In genomic region chr6:5255291-5255690, GRCm38 (mm10) we compare ENCODE assay signal across 9 mouse cellular contexts. TPM values are rescaled to one million over a fixed set of nuclear protein-coding genes. Genes with fewer than 3 reads are reported as not detected.
DNase-seq lines count a peak whose midpoint lies in the region; ATAC-seq and TF ChIP-seq lines count a peak whose summit lies in the region.
"Had no signal": no experiment of that assay in that cellular context is flagged by ENCODE, and none has a peak within 500 bp of the region (broad histone marks: within the 10 kb centered on the region; RNA-seq: fewer than 3 reads in every experiment).

No protein-coding gene starts in this region.

- WGBS in kidney, embryonic 15.5 days: 35% methylated on average over 6 of the region's 6 CpGs
- WGBS in bone marrow, adult 2 months: 9% methylated on average over 6 of the region's 6 CpGs
- WGBS in heart, embryonic 13.5 days: 27% methylated on average over 6 of the region's 6 CpGs
- WGBS in liver, embryonic 11.5 days: 40% methylated on average over 6 of the region's 6 CpGs

- H3K9ac ChIP-seq in kidney, embryonic 15.5 days: no peak overlapping the region
- peak overlapping the region; percentile 82 for H3K9ac ChIP-seq in heart, embryonic 13.5 days
- peak overlapping the region; percentile 72 for H3K9ac ChIP-seq in liver, embryonic 11.5 days (ENCODE audit: low read depth, low read length)

- TF ChIP-seq CTCF in bone marrow, adult 2 months (IDR thresholded peaks at IDR 0.05; ENCODE audit: control insufficient read depth, insufficient read depth, low read length): no peak

- no peaks in the 10 kb centered on the region for H3K27me3 ChIP-seq in kidney, embryonic 15.5 days
- H3K27me3 ChIP-seq in heart, embryonic 13.5 days (replicated peaks): no peaks in the 10 kb centered on the region
- H3K27me3 ChIP-seq in liver, embryonic 11.5 days (replicated peaks; ENCODE audit: control insufficient read depth, insufficient read depth, low read length): no peaks in the 10 kb centered on the region

- H3K27ac ChIP-seq in kidney, embryonic 15.5 days: no peak overlapping the region
- H3K27ac ChIP-seq in bone marrow, adult 2 months (ENCODE audit: control insufficient read depth, insufficient read depth, low read depth, low read length, poor library complexity): no peak overlapping the region
- peak overlapping the region; percentile 73; the same call in 1 of the 2 replicates for H3K27ac ChIP-seq in heart, embryonic 13.5 days (replicated peaks)
- no peak overlapping the region for H3K27ac ChIP-seq in liver, embryonic 11.5 days (ENCODE audit: low read depth, low read length)

- DNase-seq in kidney, postnatal 10 days: no peak
- DNase-seq in liver, embryonic 11.5 days (ENCODE audit: low spot score): no peak
- no peak for DNase-seq in embryo, embryonic 10.5 days (ENCODE audit: low spot score)
- no peak for DNase-seq in frontal cortex, postnatal 36 days (ENCODE audit: low spot score in 2 of 2)
- DNase-seq: right cerebral cortex, postnatal 25 days had no signal

- ATAC-seq in kidney, embryonic 15.5 days (replicated peaks; ENCODE audit: low FRiP score): no peak
- no peak for ATAC-seq in heart, embryonic 13.5 days (ENCODE audit: extremely low read depth, insufficient number of reproducible peaks, low FRiP score, low TSS enrichment)
- no peak for ATAC-seq in liver, embryonic 11.5 days (replicated peaks; ENCODE audit: low FRiP score)
- no peak for ATAC-seq in inflammation-experienced regulatory T-cells, adult 6 months

- no peaks in the 10 kb centered on the region for H3K9me3 ChIP-seq in kidney, embryonic 15.5 days (replicated peaks)
- no peaks in the 10 kb centered on the region for H3K9me3 ChIP-seq in heart, embryonic 13.5 days
- H3K9me3 ChIP-seq in liver, embryonic 11.5 days (ENCODE audit: control insufficient read depth, low read length): no peaks in the 10 kb centered on the region

- H3K4me2 ChIP-seq in kidney, embryonic 15.5 days: peak overlapping the region; percentile 69
- H3K4me2 ChIP-seq in heart, embryonic 13.5 days: peak overlapping the region; percentile 75
- H3K4me2 ChIP-seq in liver, embryonic 11.5 days: peak overlapping the region; percentile 84

- peaks cover 8% of the 10 kb centered on the region; the same call in 1 of the 2 replicates for H3K4me1 ChIP-seq in kidney, embryonic 15.5 days
- H3K4me1 ChIP-seq in bone marrow, adult 2 months (ENCODE audit: control insufficient read depth, insufficient read depth, low read length): no peaks in the 10 kb centered on the region; the same call in 1 of the 2 replicates
- peaks cover 20% of the 10 kb centered on the region for H3K4me1 ChIP-seq in heart, embryonic 13.5 days
- H3K4me1 ChIP-seq in liver, embryonic 11.5 days (replicated peaks; ENCODE audit: control insufficient read depth, insufficient read depth, low read length): peaks cover 13% of the 10 kb centered on the region

- TF ChIP-seq POLR2A in bone marrow, adult 2 months (IDR thresholded peaks at IDR 0.05; ENCODE audit: borderline replicate concordance, control insufficient read depth, low read depth, low read length): no peak

- H3K36me3 ChIP-seq in kidney, embryonic 15.5 days: no peaks in the 10 kb centered on the region
- H3K36me3 ChIP-seq in heart, embryonic 13.5 days: peaks cover 6% of the 10 kb centered on the region; the same call in 1 of the 2 replicates
- H3K36me3 ChIP-seq in liver, embryonic 11.5 days (ENCODE audit: control insufficient read depth, insufficient read depth, low read length): no peaks in the 10 kb centered on the region

- peak overlapping the region; percentile 51 for H3K4me3 ChIP-seq in kidney, embryonic 15.5 days (replicated peaks)
- peak overlapping the region; percentile 53 for H3K4me3 ChIP-seq in bone marrow, adult 2 months (replicated peaks; ENCODE audit: control insufficient read depth, low read depth, low read length)
- H3K4me3 ChIP-seq in heart, embryonic 13.5 days: peak overlapping the region; percentile 64
- H3K4me3 ChIP-seq in liver, embryonic 11.5 days (ENCODE audit: low read depth, low read length): peak overlapping the region; percentile 60

RNA-seq across cellular contexts. Expression of gene Pon3, which starts 0.8 kb away (rescaled TPM):
- polyA plus RNA-seq in kidney, embryonic 15.5 days (2015; fragmentation: Nextera tagmentation; extraction: Ambion mirVana): 12.3 and 12.8 TPM in 2 replicates
- 2.8 and 4.2 TPM in 2 replicates for polyA plus RNA-seq in bone marrow, adult 2 months (2011; ENCODE audit: insufficient read depth, insufficient read length, low replicate concordance, missing spikeins)
- polyA plus RNA-seq in heart, embryonic 13.5 days (2015; fragmentation: Nextera tagmentation; extraction: Ambion mirVana): 36.5 and 41.3 TPM in 2 replicates
- polyA plus RNA-seq in liver, embryonic 11.5 days (2014; fragmentation: Nextera tagmentation; extraction: Ambion mirVana): 17.8 and 18.5 TPM in 2 replicates
- 10 to 100 TPM; 22.6 to 46.5 (median 30.5) TPM for polyA plus RNA-seq in inflammation-experienced regulatory T-cells, adult 6 months (2017; shearing (Covaris generic))

RNA-seq across cellular contexts. Expression of gene Pon2, which starts 43.0 kb away (rescaled TPM):
- 35.0 TPM in 2 replicates for polyA plus RNA-seq in kidney, embryonic 15.5 days (2015; fragmentation: Nextera tagmentation; extraction: Ambion mirVana)
- 25.4 and 38.7 TPM in 2 replicates for polyA plus RNA-seq in bone marrow, adult 2 months (2011; ENCODE audit: insufficient read depth, insufficient read length, low replicate concordance, missing spikeins)
- polyA plus RNA-seq in heart, embryonic 13.5 days (2015; fragmentation: Nextera tagmentation; extraction: Ambion mirVana): 37.2 and 41.4 TPM in 2 replicates
- polyA plus RNA-seq in liver, embryonic 11.5 days (2014; fragmentation: Nextera tagmentation; extraction: Ambion mirVana): 60.1 and 61.2 TPM in 2 replicates
- 10 to 100 TPM; 49.3 to 90.7 (median 60.3) TPM for polyA plus RNA-seq in inflammation-experienced regulatory T-cells, adult 6 months (2017; shearing (Covaris generic))
